Mouse (Mus musculus) liver, postnatal 0 days (tissue): ENCODE results near the gene Mettl22. TPM values are rescaled to one million over a fixed set of nuclear protein-coding genes. Genes with fewer than 3 reads are reported as not detected.

Experiments used
- ATAC-seq: fragments of 200-750 bp; cut with Nextera tagmentation; 2 replicates; pipeline ENCODE4 v1.8.0; 2017; ENCODE audit warnings: mild to moderate bottlenecking, moderate library complexity
- DNase-seq: peaks from one replicate; pipeline ENCODE4 v3.0.0-alpha.2; 2016
- H3K27ac ChIP-seq: fragments of 300-500 bp; sonication (generic); 2 replicates; pipeline ENCODE4 v1.5.1; 2014; ENCODE audit warnings: antibody characterized with exemption, moderate library complexity, mild to moderate bottlenecking, low read depth
- H3K27me3 ChIP-seq: fragments of 300-500 bp; sonication (generic); 2 replicates; pipeline ENCODE4 v1.6.1; 2014; ENCODE audit warnings: low read length, control low read depth, mixed read lengths; ENCODE audit not compliant: insufficient read depth
- H3K36me3 ChIP-seq: fragments of 300-500 bp; sonication (generic); replicated peaks from 2 replicates; pipeline ENCODE4 v1.6.1; 2014; ENCODE audit warnings: mild to moderate bottlenecking, control low read depth, low read length, moderate library complexity, mixed read lengths; ENCODE audit not compliant: insufficient read depth
- H3K4me1 ChIP-seq: fragments of 300-500 bp; sonication (generic); 2 replicates; pipeline ENCODE4 v1.6.1; 2014; ENCODE audit warnings: antibody characterized with exemption, mild to moderate bottlenecking, control low read depth; ENCODE audit not compliant: insufficient read depth
- H3K4me2 ChIP-seq: fragments of 300-500 bp; sonication (generic); 2 replicates; pipeline ENCODE4 v1.6.1; 2014; ENCODE audit warnings: low read depth, mild to moderate bottlenecking, low read length, moderate library complexity, mixed read lengths
- H3K4me3 ChIP-seq: fragments of 300-500 bp; sonication (generic); 2 replicates; pipeline ENCODE4 v1.5.1; 2014; ENCODE audit warnings: low read depth, low read length
- H3K9ac ChIP-seq: fragments of 300-500 bp; sonication (generic); replicated peaks from 2 replicates; pipeline ENCODE4 v1.6.1; 2014; ENCODE audit warnings: mild to moderate bottlenecking, moderate library complexity
- H3K9me3 ChIP-seq: fragments of 300-500 bp; sonication (generic); 2 replicates; pipeline ENCODE4 v1.6.1; 2016; ENCODE audit warnings: mild to moderate bottlenecking, control low read depth, low read length, mixed read lengths
- CTCF ChIP-seq: sonication (generic); IDR thresholded peaks from 2 replicates; pipeline ENCODE4 v1.5.1; 2016; ENCODE audit warnings: antibody characterized with exemption, low read depth
- EP300 ChIP-seq: IDR thresholded peaks from 2 replicates; pipeline ENCODE4 v1.6.1; 2016; ENCODE audit warnings: antibody characterized with exemption, low read depth, mild to moderate bottlenecking
- WGBS: fragments of 180-500 bp; shearing (Covaris S2); extraction: QIAGEN DNeasy Blood & Tissue Kit; methylation state at CpG from one replicate; pipeline ENCODE4 v1.1.7; 2014; ENCODE audit not compliant: insufficient replicate concordance; 5-methylcytosine and 5-hydroxymethylcytosine counted together
- polyA plus RNA-seq: library from polyadenylated mRNA; unstranded; fragments of >200 nt; fragmentation: Nextera tagmentation; extraction: Ambion mirVana; gene quantifications from 2 replicates; pipeline ENCODE4 v1.2.1, GENCODE M21; 2015

The Mettl22 gene
- polyA plus RNA-seq, 1 experiment from 2014 or later = 6.7 TPM

- WGBS = 78% methylated on average over 3 of the region's 4 CpGs
- DNase-seq = no peak
- no peak for ATAC-seq
- Histone ChIP-seq H3K36me3 (no peaks in the 10 kb centered on the region), H3K4me2 (no peak overlapping the region), H3K9ac (no peak overlapping the region), H3K27ac (no peak overlapping the region), H3K9me3 (no peaks in the 10 kb centered on the region), H3K27me3 (peaks cover 19% of the 10 kb centered on the region), H3K4me3 (no peak overlapping the region), H3K4me1 (no peaks in the 10 kb centered on the region)
- TF ChIP-seq EP300 (no peak), CTCF (no peak)
Observed at GRCm38 (mm10) chr16:8429531-8429930, 41.1 kb upstream of the Mettl22 start.

- H3K9me3 ChIP-seq = no peaks in the 10 kb centered on the region
- no peaks in the 10 kb centered on the region for H3K27me3 ChIP-seq
- H3K9ac ChIP-seq = no peak overlapping the region
- DNase-seq (no peak), ATAC-seq (no peak)
- H3K4me2 ChIP-seq = no peak overlapping the region
- H3K27ac ChIP-seq = no peak overlapping the region
- H3K36me3 ChIP-seq = no peaks in the 10 kb centered on the region
- 72% methylated on average over 3 of the region's 3 CpGs for WGBS
- no peaks in the 10 kb centered on the region for H3K4me1 ChIP-seq
- TF ChIP-seq EP300 = no peak
- no peak for TF ChIP-seq CTCF
- H3K4me3 ChIP-seq = no peak overlapping the region
Observed at GRCm38 (mm10) chr16:8432616-8433015, 38.0 kb upstream of the Mettl22 start.

- ATAC-seq (no peak), DNase-seq (no peak)
- Histone ChIP-seq H3K4me1 (no peaks in the 10 kb centered on the region), H3K9ac (no peak overlapping the region), H3K9me3 (no peaks in the 10 kb centered on the region), H3K27ac (no peak overlapping the region), H3K27me3 (no peaks in the 10 kb centered on the region), H3K4me3 (no peak overlapping the region), H3K4me2 (no peak overlapping the region), H3K36me3 (no peaks in the 10 kb centered on the region)
- TF ChIP-seq CTCF (no peak), EP300 (no peak)
- 63% methylated on average over 7 of the region's 7 CpGs for WGBS
Observed at GRCm38 (mm10) chr16:8444911-8445310, 25.7 kb upstream of the Mettl22 start.

- no peak for TF ChIP-seq CTCF
- TF ChIP-seq EP300 = no peak
- no peak for ATAC-seq
- Histone ChIP-seq H3K27me3 (no peaks in the 10 kb centered on the region), H3K4me2 (no peak overlapping the region), H3K27ac (no peak overlapping the region), H3K4me3 (no peak overlapping the region), H3K4me1 (no peaks in the 10 kb centered on the region), H3K9me3 (no peaks in the 10 kb centered on the region), H3K36me3 (no peaks in the 10 kb centered on the region), H3K9ac (no peak overlapping the region)
- WGBS = 69% methylated on average over 6 of the region's 6 CpGs
- DNase-seq = no peak
Observed at GRCm38 (mm10) chr16:8446256-8446655, 24.3 kb upstream of the Mettl22 start.

- no peaks in the 10 kb centered on the region for H3K36me3 ChIP-seq
- H3K4me2 ChIP-seq = no peak overlapping the region
- DNase-seq (no peak), ATAC-seq (no peak)
- no peak overlapping the region for H3K9ac ChIP-seq
- no peaks in the 10 kb centered on the region for H3K9me3 ChIP-seq
- no peak for TF ChIP-seq CTCF
- WGBS = 89% methylated on average over 2 of the region's 2 CpGs
- H3K4me3 ChIP-seq = no peak overlapping the region
- no peaks in the 10 kb centered on the region for H3K4me1 ChIP-seq
- 0 out of 2 replicates have a peak, but pooled peaks cover 3% of the 10 kb centered on the region for H3K27me3 ChIP-seq
- no peak overlapping the region for H3K27ac ChIP-seq
Observed at GRCm38 (mm10) chr16:8453301-8453700, 17.3 kb upstream of the Mettl22 start.

- DNase-seq = no peak
- no peak for ATAC-seq
- H3K4me2 ChIP-seq = no peak overlapping the region
- H3K27ac ChIP-seq = no peak overlapping the region
- TF ChIP-seq CTCF (no peak), EP300 (no peak)
- WGBS = 17% methylated on average over 2 of the region's 2 CpGs
- H3K27me3 ChIP-seq = 0 out of 2 replicates have a peak, but pooled peaks cover 3% of the 10 kb centered on the region
- no peak overlapping the region for H3K4me3 ChIP-seq
- H3K4me1 ChIP-seq = no peaks in the 10 kb centered on the region
- no peaks in the 10 kb centered on the region for H3K36me3 ChIP-seq
- H3K9ac ChIP-seq = no peak overlapping the region
- no peaks in the 10 kb centered on the region for H3K9me3 ChIP-seq
Observed at GRCm38 (mm10) chr16:8455221-8455620, 15.4 kb upstream of the Mettl22 start.

GRCm38 (mm10) chr16:8458391-8458790 lies 12.2 kb upstream of the Mettl22 start:
- 0 out of 2 replicates have a peak, but pooled peaks cover 3% of the 10 kb centered on the region for H3K27me3 ChIP-seq
- ATAC-seq = no peak
- no peak overlapping the region for H3K9ac ChIP-seq
- H3K4me3 ChIP-seq = no peak overlapping the region
- no peaks in the 10 kb centered on the region for H3K4me1 ChIP-seq
- no peaks in the 10 kb centered on the region for H3K9me3 ChIP-seq
- DNase-seq = no peak
- H3K27ac ChIP-seq = no peak overlapping the region
- H3K36me3 ChIP-seq = no peaks in the 10 kb centered on the region
- 78% methylated on average over 4 of the region's 4 CpGs for WGBS
- TF ChIP-seq CTCF = no peak
- no peak for TF ChIP-seq EP300
- no peak overlapping the region for H3K4me2 ChIP-seq
